Mouse (Mus musculus): ENCODE measurements around the gene Rac3.
"Not testable (repeated sequence)": the region's sequence is repeated elsewhere in the genome, so short reads cannot be mapped to it uniquely, and the experiment has no call there.

The Rac3 gene

GRCm38 (mm10) chr11:120721124-120722066, at the start of gene Rac3:
TSS of gene Rac3 (plus strand) at chr11:120721470.
- DNase-seq (ENCODE audit: low read depth, low spot score) = no peak

GRCm38 (mm10) chr11:120672687-120673593, 48.3 kb upstream of the Rac3 start, which contains the start of gene Aspscr1:
TSS of gene Aspscr1 (plus strand) at chr11:120672973.
- peak; percentile 99 for DNase-seq (ENCODE audit: low read depth, low spot score)

- peak; percentile 79 for DNase-seq (ENCODE audit: low read depth, low spot score)
These were observed 47.6 kb upstream of the Rac3 start for GRCm38 (mm10) chr11:120673594-120674122.

GRCm38 (mm10) chr11:120675875-120676274, 45.4 kb upstream of the Rac3 start:
- not testable (repeated sequence) for DNase-seq (ENCODE audit: low read depth, low spot score)

- DNase-seq (ENCODE audit: low read depth, low spot score) = no peak
These were observed 44.3 kb upstream of the Rac3 start for GRCm38 (mm10) chr11:120676951-120677350.

- DNase-seq (ENCODE audit: low read depth, low spot score) = peak; percentile 45
These were observed 41.4 kb upstream of the Rac3 start for GRCm38 (mm10) chr11:120679909-120680308.

GRCm38 (mm10) chr11:120682683-120683082, 38.6 kb upstream of the Rac3 start:
- no peak for DNase-seq (ENCODE audit: low read depth, low spot score)

- no peak for DNase-seq (ENCODE audit: low read depth, low spot score)
These were observed 37.7 kb upstream of the Rac3 start for GRCm38 (mm10) chr11:120683536-120683935.

GRCm38 (mm10) chr11:120684086-120684485, 37.2 kb upstream of the Rac3 start:
- DNase-seq (ENCODE audit: low read depth, low spot score) = no peak

- DNase-seq (ENCODE audit: low read depth, low spot score) = no peak
These were observed 36.6 kb upstream of the Rac3 start for GRCm38 (mm10) chr11:120684660-120685059.

- DNase-seq (ENCODE audit: low read depth, low spot score) = no peak
These were observed 34.5 kb upstream of the Rac3 start for GRCm38 (mm10) chr11:120686650-120687272.

- DNase-seq (ENCODE audit: low read depth, low spot score) = no peak
These were observed 31.9 kb upstream of the Rac3 start for GRCm38 (mm10) chr11:120689365-120689764.

- no peak for DNase-seq (ENCODE audit: low read depth, low spot score)
These were observed 28.7 kb upstream of the Rac3 start for GRCm38 (mm10) chr11:120692471-120693011.

GRCm38 (mm10) chr11:120693461-120693860, 27.8 kb upstream of the Rac3 start:
- DNase-seq (ENCODE audit: low read depth, low spot score) = no peak

- no peak for DNase-seq (ENCODE audit: low read depth, low spot score)
These were observed 26.1 kb upstream of the Rac3 start for GRCm38 (mm10) chr11:120695184-120695583.

GRCm38 (mm10) chr11:120695641-120696040, 25.6 kb upstream of the Rac3 start:
- DNase-seq (ENCODE audit: low read depth, low spot score) = no peak

- DNase-seq (ENCODE audit: low read depth, low spot score) = peak; percentile 22
These were observed 24.7 kb upstream of the Rac3 start for GRCm38 (mm10) chr11:120696568-120696967.

GRCm38 (mm10) chr11:120697741-120698140, 23.5 kb upstream of the Rac3 start:
- no peak for DNase-seq (ENCODE audit: low read depth, low spot score)

- no peak for DNase-seq (ENCODE audit: low read depth, low spot score)
These were observed 17.4 kb upstream of the Rac3 start for GRCm38 (mm10) chr11:120703696-120704454.

Data from A20 (cell line).